Mouse (Mus musculus): Measurements from ENCODE around the gene Lrrc55. TPM values are rescaled to one million over a fixed set of nuclear protein-coding genes. Genes with fewer than 3 reads are reported as not detected.

Gene Lrrc55
- polyA plus RNA-seq, 1 experiment: not detected

DNA sequence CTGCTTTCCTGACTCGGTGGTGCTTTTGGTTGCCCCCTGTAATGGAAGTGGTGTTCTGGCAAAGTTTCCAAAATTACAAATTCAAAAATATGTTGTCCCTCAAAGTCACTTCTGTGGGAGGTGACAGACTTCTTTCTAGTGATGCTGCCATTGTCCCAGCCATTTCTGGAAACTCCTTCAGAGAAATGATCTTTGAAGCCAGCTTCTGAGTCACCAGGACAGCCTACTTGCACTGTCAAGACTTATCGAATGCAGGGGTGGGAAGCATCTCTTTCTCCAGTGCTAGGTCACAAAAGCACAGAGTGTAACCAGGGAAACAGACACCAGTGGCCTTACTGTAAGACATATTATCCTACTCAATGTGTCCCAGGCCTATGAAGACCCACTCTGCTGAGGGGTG lies 45.8 kb downstream of the Lrrc55 start:
- Histone ChIP-seq H3K4me1 (no peaks in the 10 kb centered on the region), H3K9me3 (no peaks in the 10 kb centered on the region), H3K4me3 (replicated peaks) (no peak overlapping the region), H3K27me3 (replicated peaks) (no peaks in the 10 kb centered on the region), H3K36me3 (replicated peaks; ENCODE audit: low read length) (no peaks in the 10 kb centered on the region)
- TF ChIP-seq FLI1 (IDR thresholded peaks at IDR 0.05; ENCODE audit: low read length) (no peak), GATA1 (IDR thresholded peaks at IDR 0.05; ENCODE audit: borderline replicate concordance, low read length) (no peak)

GRCm38 (mm10) chr2:85150373-85150772 lies 46.6 kb downstream of the Lrrc55 start:
- TF ChIP-seq GATA1 (IDR thresholded peaks at IDR 0.05; ENCODE audit: borderline replicate concordance, low read length): no peak
- TF ChIP-seq FLI1 (IDR thresholded peaks at IDR 0.05; ENCODE audit: low read length): no peak
- Histone ChIP-seq H3K27me3 (replicated peaks) (no peaks in the 10 kb centered on the region), H3K9me3 (no peaks in the 10 kb centered on the region), H3K4me1 (no peaks in the 10 kb centered on the region), H3K36me3 (replicated peaks; ENCODE audit: low read length) (no peaks in the 10 kb centered on the region), H3K4me3 (replicated peaks) (no peak overlapping the region)

- H3K36me3 ChIP-seq (replicated peaks; ENCODE audit: low read length): no peaks in the 10 kb centered on the region
- no peaks in the 10 kb centered on the region for H3K9me3 ChIP-seq
- no peak for TF ChIP-seq FLI1 (IDR thresholded peaks at IDR 0.05; ENCODE audit: low read length)
- no peak for TF ChIP-seq GATA1 (IDR thresholded peaks at IDR 0.05; ENCODE audit: borderline replicate concordance, low read length)
- H3K4me3 ChIP-seq (replicated peaks): no peak overlapping the region
- H3K4me1 ChIP-seq: no peaks in the 10 kb centered on the region
- H3K27me3 ChIP-seq (replicated peaks): no peaks in the 10 kb centered on the region
Measured at GRCm38 (mm10) chr2:85147481-85147880, 49.5 kb downstream of the Lrrc55 start.

- H3K36me3 ChIP-seq (replicated peaks; ENCODE audit: low read length): no peaks in the 10 kb centered on the region
- no peak overlapping the region for H3K4me3 ChIP-seq (replicated peaks)
- H3K9me3 ChIP-seq: no peaks in the 10 kb centered on the region
- H3K27me3 ChIP-seq (replicated peaks): peaks cover 2% of the 10 kb centered on the region
- no peaks in the 10 kb centered on the region for H3K4me1 ChIP-seq
- no peak for TF ChIP-seq GATA1 (IDR thresholded peaks at IDR 0.05; ENCODE audit: borderline replicate concordance, low read length)
- no peak for TF ChIP-seq FLI1 (IDR thresholded peaks at IDR 0.05; ENCODE audit: low read length)
Measured at GRCm38 (mm10) chr2:85145346-85145745, 51.7 kb downstream of the Lrrc55 start.

- Histone ChIP-seq H3K9me3 (no peaks in the 10 kb centered on the region), H3K4me1 (no peaks in the 10 kb centered on the region)
- TF ChIP-seq GATA1 (IDR thresholded peaks at IDR 0.05; ENCODE audit: borderline replicate concordance, low read length) (no peak), FLI1 (IDR thresholded peaks at IDR 0.05; ENCODE audit: low read length) (no peak)
Measured at GRCm38 (mm10) chr2:85144908-85145307, 52.1 kb downstream of the Lrrc55 start.

DNA sequence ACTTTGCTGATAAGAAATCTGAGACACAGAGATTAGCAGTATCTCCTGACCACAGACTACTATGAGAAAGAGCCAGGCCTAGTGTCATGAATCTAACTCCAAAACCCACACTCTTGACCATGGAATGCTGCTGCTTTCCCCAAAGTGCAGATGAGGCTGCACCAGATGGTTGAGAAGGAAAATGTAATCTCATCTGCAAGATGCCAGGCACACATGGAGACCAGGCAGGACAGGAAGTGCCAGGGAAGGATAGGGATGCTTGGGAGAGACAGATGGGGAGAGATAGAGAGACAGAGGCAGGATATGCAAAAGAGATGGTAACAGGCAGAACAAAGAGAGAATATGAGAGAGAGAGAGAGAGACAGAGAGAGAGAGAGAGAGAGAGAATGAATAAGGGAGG lies 56.2 kb downstream of the Lrrc55 start:
- Histone ChIP-seq H3K36me3 (replicated peaks; ENCODE audit: low read length) (no peaks in the 10 kb centered on the region), H3K9me3 (no peaks in the 10 kb centered on the region), H3K27me3 (replicated peaks) (peaks cover 27% of the 10 kb centered on the region), H3K4me3 (replicated peaks) (no peak overlapping the region), H3K4me1 (peaks cover 3% of the 10 kb centered on the region; the same call in 1 of the 2 replicates)
- no peak for TF ChIP-seq FLI1 (IDR thresholded peaks at IDR 0.05; ENCODE audit: low read length)
- TF ChIP-seq GATA1 (IDR thresholded peaks at IDR 0.05; ENCODE audit: borderline replicate concordance, low read length): no peak

More at GRCm38 (mm10) chr2:85144908-85145307, 52.1 kb downstream of the Lrrc55 start:
- no peaks in the 10 kb centered on the region for H3K36me3 ChIP-seq (replicated peaks; ENCODE audit: low read length)
- no peak overlapping the region for H3K4me3 ChIP-seq (replicated peaks)
- peaks cover 2% of the 10 kb centered on the region for H3K27me3 ChIP-seq (replicated peaks)

- Histone ChIP-seq H3K4me1 (peaks cover 3% of the 10 kb centered on the region; the same call in 1 of the 2 replicates), H3K4me3 (replicated peaks) (no peak overlapping the region), H3K36me3 (replicated peaks; ENCODE audit: low read length) (no peaks in the 10 kb centered on the region), H3K27me3 (replicated peaks) (peaks cover 28% of the 10 kb centered on the region), H3K9me3 (no peaks in the 10 kb centered on the region)
- TF ChIP-seq FLI1 (IDR thresholded peaks at IDR 0.05; ENCODE audit: low read length): no peak
- TF ChIP-seq GATA1 (IDR thresholded peaks at IDR 0.05; ENCODE audit: borderline replicate concordance, low read length): no peak
Measured at GRCm38 (mm10) chr2:85139846-85140245, 57.2 kb downstream of the Lrrc55 start.

GRCm38 (mm10) chr2:85139393-85139792 lies 57.6 kb downstream of the Lrrc55 start:
- Histone ChIP-seq H3K27me3 (replicated peaks) (peaks cover 28% of the 10 kb centered on the region), H3K9me3 (no peaks in the 10 kb centered on the region), H3K4me1 (peaks cover 3% of the 10 kb centered on the region; the same call in 1 of the 2 replicates), H3K4me3 (replicated peaks) (no peak overlapping the region), H3K36me3 (replicated peaks; ENCODE audit: low read length) (no peaks in the 10 kb centered on the region)
- no peak for TF ChIP-seq FLI1 (IDR thresholded peaks at IDR 0.05; ENCODE audit: low read length)
- TF ChIP-seq GATA1 (IDR thresholded peaks at IDR 0.05; ENCODE audit: borderline replicate concordance, low read length): no peak

- H3K4me1 ChIP-seq: peaks cover 3% of the 10 kb centered on the region; the same call in 1 of the 2 replicates
- no peaks in the 10 kb centered on the region for H3K9me3 ChIP-seq
- H3K27me3 ChIP-seq (replicated peaks): peaks cover 30% of the 10 kb centered on the region
Measured at GRCm38 (mm10) chr2:85138143-85138542, 58.9 kb downstream of the Lrrc55 start.

GRCm38 (mm10) chr2:85137601-85138140 lies 59.3 kb downstream of the Lrrc55 start:
- no peaks in the 10 kb centered on the region for H3K9me3 ChIP-seq
- no peaks in the 10 kb centered on the region for H3K36me3 ChIP-seq (replicated peaks; ENCODE audit: low read length)
- H3K4me3 ChIP-seq (replicated peaks): no peak overlapping the region
- peaks cover 32% of the 10 kb centered on the region for H3K27me3 ChIP-seq (replicated peaks)
- peaks cover 3% of the 10 kb centered on the region; the same call in 1 of the 2 replicates for H3K4me1 ChIP-seq
- TF ChIP-seq GATA1 (IDR thresholded peaks at IDR 0.05; ENCODE audit: borderline replicate concordance, low read length) (no peak), FLI1 (IDR thresholded peaks at IDR 0.05; ENCODE audit: low read length) (no peak)

More at GRCm38 (mm10) chr2:85138143-85138542, 58.9 kb downstream of the Lrrc55 start:
- Histone ChIP-seq H3K36me3 (replicated peaks; ENCODE audit: low read length) (no peaks in the 10 kb centered on the region), H3K4me3 (replicated peaks) (no peak overlapping the region)
- TF ChIP-seq FLI1 (IDR thresholded peaks at IDR 0.05; ENCODE audit: low read length): no peak
- TF ChIP-seq GATA1 (IDR thresholded peaks at IDR 0.05; ENCODE audit: borderline replicate concordance, low read length): no peak
